Mouse (Mus musculus) c-Kit-positive CD71-positive TER-119-positive erythroid progenitor cells, embryonic 14.5 days (primary cell): ENCODE measurements around the gene Gpx7.

Experiments used
- DNase-seq: peaks from one replicate; pipeline ENCODE4 v3.0.0-alpha.2; 2013; ENCODE audit warnings: low spot score

Gene Gpx7

DNA sequence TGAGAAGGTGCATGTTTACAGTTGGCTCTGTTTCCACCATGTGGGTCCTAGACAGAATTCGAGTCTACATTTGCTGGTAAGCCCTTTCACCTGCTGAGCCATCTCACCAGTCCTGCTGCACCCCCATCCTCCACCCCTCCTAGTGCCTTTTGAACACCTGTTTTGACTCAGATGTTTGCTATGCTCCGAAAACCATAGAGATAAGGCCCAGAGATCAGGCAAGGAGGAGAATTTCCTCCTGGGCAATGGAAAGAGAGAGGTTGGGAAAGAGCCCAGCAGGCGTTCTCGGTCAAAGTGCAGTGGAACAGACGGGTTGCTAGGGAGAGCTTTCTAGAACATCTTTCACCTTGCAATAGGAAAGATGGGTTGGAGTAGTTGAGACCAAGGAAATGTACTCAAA, 15.6 kb downstream of the Gpx7 start:
- no peak for DNase-seq

DNA sequence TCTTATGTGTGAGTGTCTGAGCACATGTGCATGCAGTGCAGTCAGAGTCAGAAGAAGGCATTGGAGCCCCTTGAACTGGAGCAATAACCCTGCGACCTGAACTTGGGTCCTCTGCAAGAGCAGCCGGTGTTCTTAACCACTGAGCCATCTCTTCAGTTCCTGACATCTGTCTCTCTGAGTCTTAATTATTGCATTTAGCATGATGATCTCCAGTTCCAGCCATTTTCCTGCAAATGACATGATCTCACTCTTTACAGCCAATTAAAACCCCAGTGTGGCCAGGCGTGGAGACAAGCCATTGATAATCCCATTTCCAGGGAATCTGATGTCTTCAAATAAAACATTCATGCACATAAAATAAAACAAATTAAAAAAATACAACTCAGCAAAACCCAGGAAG, 18.0 kb downstream of the Gpx7 start:
- DNase-seq = no peak

DNA sequence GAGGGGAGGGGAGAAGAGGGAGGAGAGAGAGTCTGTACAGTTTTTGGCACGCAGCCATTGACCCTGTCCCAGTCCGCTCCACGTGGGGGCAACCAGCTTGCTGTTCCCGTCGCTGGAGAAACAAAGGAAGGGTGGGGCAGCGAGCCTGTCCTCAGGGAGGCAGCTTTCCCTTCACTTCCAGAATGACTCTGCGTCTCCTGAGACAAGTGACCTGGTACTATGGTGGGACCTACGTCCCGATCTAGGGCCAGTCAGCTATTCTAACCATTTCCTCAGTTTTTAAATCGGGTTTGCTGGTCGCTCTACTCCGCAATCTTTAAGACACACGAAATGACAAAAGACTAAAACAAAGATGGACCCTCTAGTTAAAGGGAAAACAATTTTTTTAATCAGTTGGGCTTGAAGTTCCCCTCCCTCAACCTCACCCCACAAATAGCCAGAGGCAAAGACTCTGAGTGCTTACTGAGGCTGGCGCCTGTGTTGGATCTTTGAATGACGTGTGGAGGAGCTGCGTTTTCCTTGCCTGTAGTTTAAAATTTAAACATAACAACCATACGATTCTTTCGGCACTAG, 19.0 kb downstream of the Gpx7 start:
- no peak for DNase-seq

DNA sequence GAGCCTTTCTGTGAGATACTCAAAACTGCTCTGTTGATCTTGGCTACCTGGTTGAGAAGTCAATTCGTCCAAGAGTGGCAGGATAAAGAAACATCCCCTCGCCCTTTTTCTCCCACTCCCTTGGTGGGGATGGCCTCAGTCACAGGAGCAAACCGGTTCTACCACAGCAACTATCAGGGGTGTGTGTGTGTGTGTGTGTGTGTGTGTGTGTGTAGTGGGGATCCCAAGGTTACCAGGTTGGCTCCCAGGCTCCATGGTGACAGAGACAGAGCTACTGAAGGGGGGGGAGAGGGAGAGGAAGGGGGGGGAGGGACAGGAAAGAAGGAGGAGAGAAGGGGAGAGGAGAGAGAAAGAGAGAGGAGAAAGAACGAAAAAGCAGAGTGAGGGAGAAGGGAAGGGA, 19.7 kb downstream of the Gpx7 start:
- no peak for DNase-seq

DNA sequence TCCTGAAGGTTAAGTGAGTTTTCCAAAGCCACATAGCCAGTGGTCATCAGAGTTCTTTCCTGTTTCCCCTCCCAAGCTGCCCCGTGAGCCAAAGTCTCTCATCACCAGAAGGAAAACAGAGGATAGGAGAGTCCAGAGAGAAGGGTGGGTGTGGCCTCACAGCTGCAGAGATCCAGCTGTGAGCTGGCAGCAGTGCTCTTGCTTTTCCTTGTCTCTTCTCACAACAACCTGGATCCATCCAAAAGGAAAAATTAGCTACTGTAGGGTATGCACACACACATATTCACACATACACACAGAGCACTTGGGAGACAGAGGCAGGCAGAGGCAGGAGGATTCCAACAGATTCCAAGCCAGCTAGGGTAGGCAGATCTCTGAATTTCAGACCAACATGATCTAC, 20.7 kb downstream of the Gpx7 start:
- no peak for DNase-seq

DNA sequence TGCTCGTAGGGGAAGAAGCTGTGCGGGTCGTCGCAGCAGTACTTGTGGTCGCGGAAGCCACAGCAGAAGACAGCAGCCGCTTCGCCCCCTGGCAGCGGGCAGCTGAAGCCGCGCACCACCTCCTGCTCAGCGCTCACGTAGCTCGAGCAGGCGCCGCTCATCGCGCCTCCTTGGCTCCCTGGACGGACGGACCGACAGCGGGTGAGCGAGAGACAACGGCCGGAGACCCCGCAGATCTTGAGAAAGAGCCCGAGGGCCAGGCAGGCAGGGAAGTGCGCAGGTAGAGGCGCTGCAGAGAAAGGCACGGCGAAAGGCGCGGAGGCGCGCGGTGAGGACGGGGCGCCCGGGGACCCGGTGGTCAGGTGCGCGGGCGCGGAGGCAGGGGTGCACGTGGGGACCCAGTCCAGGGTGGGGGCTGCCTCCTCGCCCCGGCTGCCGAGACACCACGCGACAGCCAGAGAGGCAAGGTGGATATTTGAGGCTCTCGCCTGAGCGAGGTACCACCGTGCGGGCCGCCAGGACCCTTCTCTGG, 23.5 kb downstream of the Gpx7 start, which contains the start of gene Shisal2a:
TSS of gene Shisal2a (minus strand) at position 167 of the 532 bp plus-strand sequence.
- DNase-seq = no peak

DNA sequence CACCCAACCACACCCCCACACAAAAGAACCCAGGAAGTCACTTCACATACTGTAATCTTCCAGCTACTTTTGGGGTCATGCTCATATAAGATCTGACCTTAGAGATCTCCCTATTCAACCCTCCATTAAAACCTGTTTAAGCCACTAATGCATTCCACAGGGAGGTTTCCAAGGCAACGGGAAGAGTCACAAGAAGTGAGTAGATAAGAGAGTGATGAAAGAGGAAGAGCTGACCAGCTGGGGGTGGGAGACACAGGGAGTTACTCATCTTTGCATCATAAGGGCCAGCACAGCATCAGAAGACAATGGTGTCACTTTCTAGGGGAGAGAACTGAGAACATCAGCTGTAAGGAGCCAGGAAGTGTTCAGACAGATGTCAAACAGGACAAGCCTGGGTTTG, 26.6 kb downstream of the Gpx7 start:
- DNase-seq = no peak

DNA sequence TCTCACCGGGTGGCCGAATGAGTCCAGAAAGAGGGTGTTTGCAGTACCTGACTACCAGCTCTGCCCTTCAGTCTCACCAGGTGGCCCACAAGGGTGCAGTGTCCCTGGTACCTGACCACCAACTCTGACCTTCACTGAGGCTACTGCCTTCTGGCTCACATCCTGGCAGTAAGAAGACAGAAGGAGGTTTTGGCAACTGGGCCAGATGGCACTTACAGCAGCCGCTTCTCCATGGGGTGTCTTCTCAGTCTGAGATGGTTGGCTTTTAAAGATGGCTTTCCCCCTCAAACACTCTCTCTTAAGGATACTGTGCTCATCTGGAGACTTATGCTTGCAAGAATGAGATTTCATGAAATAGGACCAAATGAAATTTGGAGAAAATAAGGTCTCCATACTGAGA, 27.3 kb downstream of the Gpx7 start:
- DNase-seq = no peak

DNA sequence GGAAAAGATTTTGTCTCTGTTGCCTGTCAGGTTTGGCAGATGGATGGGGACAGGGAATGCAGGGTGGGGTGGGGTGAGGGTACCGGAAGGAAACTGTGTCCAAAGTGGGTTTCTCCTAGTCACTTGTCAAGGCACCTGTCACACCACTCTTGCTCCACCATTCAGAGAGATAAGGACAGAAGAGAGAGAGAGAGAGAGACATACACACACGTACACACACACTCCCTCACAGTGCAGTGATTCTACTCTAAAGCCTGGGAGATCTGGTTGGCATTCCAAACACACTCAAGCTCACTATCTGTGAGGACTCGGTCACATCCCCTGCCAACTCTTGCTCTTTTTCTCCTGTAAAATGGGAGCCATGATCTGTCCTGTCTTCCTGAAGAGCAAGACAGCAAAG, 34.6 kb downstream of the Gpx7 start:
- DNase-seq = no peak

DNA sequence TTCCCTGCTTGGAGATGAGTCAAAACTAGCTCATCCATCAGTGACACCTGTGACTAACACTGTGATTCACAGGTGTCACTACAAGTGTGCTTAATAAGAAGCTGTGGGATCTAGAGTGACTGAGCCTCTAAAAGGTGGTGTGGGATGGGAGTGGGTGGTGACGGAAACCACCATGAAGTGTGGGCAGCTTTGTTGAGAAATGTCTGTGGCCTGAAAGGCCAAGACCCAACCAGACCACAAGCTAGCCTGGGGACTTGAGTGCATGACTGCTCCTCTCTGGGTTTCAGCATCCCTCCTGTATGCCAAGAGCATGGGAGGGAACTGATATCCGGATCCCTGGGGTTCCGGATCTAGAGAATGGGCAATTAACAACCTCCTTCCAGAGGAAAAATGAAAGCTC, 35.3 kb downstream of the Gpx7 start:
- no peak for DNase-seq

DNA sequence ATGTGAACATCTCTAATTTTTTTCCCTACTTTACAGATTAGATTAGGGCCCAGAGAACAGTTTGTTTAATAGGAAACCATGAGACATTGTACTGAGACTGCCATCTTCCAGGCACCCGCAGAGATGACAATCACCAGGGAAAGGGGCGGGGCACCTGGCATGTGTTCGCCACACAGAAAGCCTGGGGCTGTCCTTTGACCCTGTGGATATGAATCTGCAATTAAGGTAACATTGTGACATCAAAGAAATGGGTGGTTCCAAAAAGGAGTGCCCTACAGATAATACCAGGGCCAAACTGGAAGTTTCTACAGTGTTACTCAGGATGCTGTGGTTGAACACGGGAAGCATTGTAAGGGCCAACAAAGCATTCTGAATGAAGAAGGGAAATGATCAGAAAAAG, 36.4 kb downstream of the Gpx7 start:
- DNase-seq = no peak

DNA sequence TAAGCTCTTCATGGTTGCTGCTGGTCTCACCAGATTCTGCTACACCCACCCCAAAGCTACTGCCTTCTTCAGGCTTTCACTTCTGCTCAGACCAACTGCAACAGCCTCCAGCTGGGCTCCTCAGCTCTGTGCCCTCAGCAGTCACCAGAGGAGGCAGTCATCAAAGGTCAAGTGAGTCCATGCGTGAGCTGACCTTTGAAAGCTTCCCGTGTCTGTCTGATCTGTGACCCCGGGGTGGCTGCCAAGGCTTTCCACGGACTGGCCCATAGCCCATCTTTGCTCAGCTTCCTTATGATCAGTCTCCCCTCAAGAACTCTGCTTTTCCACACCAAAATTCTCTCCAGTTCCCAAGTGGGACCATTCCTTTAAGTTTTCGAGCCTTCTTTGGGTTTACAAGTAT, 37.5 kb downstream of the Gpx7 start:
- no peak for DNase-seq

DNA sequence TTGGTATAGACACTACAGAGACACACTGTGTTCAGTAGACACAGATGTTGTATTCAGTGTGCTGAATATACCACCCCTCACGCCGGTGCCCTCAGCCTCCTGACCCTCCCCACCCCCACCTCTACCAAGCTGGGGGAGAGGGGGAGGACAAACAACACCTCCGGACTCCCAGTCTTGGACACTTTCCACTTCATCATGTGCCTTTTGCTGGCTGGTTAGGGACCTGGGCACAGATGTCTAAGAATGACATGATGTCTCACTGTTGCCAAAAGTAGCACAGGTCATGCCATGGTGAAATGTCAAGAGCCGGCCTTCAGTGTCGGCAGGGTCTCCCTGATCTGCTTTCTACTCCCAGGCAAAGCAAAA, 42.7 kb downstream of the Gpx7 start:
- no peak for DNase-seq

DNA sequence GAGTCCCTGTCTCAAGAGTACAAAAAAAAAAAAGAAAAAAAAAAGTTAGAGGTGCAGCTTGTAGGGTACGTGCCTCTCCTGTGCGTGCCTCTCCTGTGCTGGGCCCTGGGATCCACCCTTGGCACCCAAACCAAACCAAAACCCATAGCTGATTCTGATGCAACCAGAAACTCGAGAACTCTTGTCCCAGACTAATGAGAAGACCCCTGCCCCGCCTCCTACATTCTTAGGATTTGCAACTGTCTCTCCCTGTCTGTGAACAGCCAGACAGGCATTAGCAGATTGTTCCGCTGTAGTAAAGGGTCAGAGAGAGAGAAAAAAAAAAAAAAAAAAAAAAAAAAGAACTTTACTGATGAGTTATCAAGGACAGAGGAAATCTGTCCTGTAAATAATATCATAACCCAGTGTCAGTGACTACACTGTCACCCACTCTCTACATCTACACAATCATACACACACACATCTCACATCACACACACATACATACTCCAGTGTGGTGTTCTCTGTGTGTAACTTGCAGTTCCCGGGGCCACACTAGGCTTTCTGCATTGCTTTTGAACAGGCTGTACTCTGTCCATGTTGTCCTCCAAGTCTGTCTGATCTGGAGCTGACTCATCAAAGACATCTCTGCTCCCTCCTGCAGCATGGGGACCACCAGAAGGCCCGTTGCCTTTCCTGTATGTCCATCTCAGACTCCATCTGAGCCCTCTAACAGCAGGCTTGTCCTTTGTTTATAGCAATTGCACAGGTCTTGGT, 43.2 kb downstream of the Gpx7 start:
- DNase-seq = no peak

DNA sequence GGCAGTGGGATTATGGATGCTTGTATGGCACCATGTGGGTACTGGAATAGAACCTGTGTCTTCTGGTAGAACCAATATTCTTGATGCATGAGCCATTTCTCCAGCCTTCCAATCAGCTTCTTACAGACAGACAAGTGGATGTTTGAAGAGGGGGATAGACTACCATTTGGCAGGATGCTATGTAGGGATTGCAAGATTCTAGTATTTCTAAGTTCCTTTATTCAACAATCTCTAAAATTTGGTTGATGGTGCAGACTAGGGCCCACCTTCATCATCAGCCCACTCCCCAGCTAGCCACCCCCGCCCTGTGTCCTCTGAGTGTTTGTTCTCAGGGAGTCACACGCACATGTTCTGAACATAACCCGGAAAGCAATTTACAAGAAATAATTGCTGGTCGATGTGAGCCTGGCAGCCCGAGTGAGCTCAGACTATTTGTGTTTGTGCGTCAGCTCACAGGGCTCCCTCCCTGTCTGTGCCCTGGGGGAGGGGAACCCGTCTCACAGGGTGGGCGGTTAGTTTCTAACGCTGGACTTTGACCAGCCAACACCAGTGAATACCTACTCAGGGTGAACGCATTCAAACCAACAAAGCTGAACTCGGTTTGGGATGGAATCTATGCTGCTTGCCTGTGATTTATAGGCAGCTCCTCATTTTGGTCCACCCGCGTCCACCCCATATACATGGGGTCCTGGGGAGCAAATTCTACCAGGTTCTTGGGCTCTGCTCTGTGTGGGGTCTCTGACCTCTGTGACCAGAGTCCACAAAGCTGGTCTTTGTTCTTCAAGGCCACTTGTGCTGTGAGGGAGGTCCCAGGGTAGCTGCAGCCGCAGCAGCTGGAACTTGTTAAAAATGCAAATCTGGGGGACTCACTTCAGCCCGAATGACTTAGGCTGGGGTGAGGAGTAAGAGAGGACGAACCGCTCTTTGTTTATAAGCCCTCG, 44.2 kb downstream of the Gpx7 start:
- no peak for DNase-seq

DNA sequence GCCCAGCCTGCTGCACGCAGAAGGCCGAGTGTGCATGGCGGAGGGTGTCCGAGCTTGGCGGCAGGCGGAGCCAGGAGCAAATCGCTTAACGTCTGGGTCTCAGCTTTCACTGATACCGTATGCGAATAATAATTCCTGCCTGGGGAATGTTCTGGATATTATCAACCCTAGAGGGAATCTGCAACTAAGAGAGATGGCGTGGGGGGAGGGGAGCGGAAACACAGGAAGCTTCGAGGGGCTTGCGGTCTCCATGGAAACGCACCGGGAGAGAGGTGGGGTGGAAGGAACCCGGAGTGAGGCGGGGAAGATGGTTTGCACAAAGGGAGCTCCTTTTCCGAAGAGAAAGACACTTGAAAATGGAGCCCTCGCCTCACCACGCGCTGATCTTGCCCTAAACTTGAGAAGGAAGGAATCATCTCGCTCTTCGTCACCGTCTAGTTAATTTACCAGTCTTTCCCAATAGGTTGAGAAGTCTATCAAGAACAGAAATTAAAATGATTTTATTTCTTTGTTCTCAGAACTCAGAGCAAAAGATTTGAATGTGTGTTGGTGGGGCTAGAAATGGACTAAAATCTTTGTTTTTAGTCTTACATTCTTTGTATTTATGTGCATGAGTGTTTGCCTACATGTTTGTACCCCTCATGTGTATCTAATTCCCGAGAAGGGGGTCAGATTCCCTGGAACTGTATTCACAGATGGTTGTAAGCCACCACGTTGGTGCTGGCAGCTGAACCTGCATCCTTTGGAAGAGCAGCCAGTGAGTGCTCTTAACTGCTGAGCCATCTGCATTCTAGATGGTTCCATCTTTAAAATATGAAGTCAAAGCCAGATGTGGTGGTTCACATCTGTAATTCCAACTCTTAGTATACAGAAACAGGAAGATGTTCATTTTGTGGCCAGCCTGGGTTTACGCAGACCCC, 46.4 kb downstream of the Gpx7 start:
- no peak for DNase-seq

DNA sequence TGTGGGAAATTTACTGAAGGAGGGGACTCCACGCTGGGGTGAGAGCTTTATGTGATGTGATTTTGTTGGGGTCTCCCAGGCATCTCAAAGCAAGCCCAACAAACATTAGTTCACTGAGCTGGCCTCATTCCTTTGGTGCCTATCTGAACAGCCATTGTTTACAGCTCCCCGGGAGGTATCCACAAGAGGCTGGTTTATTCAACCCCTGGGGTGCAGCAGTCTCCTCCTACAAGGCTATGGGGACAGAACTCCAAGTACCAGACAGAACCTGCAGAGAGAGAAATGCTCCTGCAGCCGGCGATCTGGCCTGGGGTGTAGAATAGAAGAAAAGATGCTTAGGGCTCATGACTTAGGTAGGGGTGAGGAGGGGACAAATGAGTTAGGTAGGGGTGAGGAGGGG, 48.3 kb downstream of the Gpx7 start:
- no peak for DNase-seq

DNA sequence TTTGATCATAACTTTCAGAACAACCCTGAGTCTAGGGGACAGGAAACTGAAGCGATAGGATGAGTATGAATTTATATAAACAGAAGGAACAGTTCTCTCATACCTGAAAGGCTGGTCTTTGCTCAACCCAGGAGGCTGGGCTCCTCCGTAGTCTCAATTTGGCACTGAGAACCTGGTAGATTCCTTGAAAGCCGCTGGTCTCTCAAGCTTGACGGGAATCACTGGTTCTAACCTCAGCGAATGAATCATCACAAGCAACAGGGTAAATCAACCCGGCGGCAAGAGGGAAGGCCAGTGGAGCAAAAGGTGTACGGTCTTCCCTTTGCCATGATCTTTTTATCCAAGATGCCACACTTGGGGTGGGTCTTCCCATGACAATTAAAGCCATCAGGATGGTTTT, 49.3 kb downstream of the Gpx7 start:
- DNase-seq = no peak

DNA sequence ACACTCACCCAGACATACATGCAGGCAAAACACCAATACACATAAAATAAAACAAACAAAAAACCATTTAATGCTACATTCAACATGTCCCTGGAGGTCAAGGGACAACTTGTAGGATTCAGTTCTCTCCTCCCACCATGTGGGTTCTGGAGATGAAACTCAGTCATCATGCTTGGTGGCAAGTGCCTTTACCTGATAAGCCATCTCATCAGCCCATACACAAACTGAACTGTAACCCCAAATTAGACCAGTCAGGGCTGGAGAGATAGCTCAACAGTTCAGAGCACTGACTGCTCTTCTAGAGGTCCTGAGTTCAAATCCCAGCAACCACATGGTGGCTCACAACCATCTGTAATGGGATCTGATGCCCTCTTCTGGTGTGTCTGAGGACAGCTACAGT, 53.2 kb downstream of the Gpx7 start:
- DNase-seq = peak; percentile 30

DNA sequence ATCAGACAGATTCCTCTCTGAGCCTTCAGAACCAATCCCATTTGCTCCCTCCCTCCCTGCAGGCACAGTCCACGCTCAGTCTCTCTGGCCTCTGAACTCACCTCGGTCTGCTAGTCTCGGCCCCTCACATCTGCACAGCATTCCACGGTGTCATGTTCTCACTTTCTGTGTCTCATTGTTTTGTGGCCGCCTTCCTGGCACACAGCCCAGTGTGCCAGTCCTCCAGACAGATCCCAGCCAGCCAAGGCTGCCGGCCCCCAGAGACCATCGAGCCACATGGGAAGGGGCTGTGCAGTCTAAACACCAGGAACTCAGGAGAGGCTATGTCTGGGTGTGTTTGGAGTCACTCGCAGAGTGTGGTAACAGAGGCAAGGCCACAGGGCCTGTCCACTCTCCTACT, 55.9 kb downstream of the Gpx7 start:
- no peak for DNase-seq
